Mouse (Mus musculus): ENCODE measurements around the gene Smarca4.

Gene Smarca4

DNA sequence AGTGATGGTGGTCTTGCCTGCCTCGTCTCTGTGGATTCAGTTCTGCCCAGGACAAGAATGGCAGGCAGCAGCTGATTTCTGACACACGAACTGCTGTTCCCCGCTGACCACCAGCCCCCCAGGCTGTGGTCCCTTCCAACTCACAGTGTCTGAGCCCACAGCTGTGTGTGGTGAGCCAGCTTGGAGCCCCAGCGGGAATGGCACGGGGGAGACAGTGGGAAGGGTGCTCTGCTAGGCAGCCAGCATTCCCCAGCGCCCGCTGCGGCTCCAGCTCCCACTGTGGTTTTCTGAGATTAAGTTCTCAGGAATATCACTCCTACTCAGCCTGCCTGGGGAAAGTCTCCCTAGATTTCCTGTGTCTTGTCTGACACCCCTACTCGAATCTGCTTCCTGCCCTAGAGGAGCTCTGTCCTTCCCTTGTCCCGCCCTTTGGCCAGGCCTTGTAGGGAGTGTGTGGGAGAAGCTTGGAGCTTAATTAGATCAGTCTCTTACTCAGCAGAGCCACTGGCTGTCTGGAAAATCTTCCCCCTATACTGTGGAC, 136.4 kb downstream of the Smarca4 start:
- no peaks in the 10 kb centered on the region for H3K36me3 ChIP-seq (ENCODE audit: control insufficient read depth, insufficient read depth, low read length, poor library complexity, severe bottlenecking)
- no peaks in the 10 kb centered on the region for H3K27me3 ChIP-seq (ENCODE audit: control insufficient read depth, insufficient read depth, low read length, poor library complexity, severe bottlenecking)
- no peak for DNase-seq (ENCODE audit: low read depth, low spot score)
